Mouse (Mus musculus) left cerebral cortex, postnatal 25 days (tissue): ENCODE measurements at regions not wholly inside any gene's neighbourhood (a gene's known extent, or its start where the extent isn't known, plus 50 kb on each side); places are given as distances from the start of the nearest gene placed in this dataset.

Source experiments
- DNase-seq, 2 experiments: peaks; one replicate each; pipeline ENCODE4 v3.0.0; 2022; ENCODE audit warnings: low spot score in 2 of 2, mixed read lengths in 1 of 2
- intact Hi-C: fragments of 180-260 bp; cut with DNase I; formaldehyde crosslinking; loops from one replicate; pipeline ENCODE4 v1.15.1; 2025

- intact Hi-C loops, result no loop called here
- peak; percentile 14 to 80 for DNase-seq
These were observed 409.7 kb downstream of the Zfp704 start for GRCm38 (mm10) chr3:9200156-9200555.

DNA sequence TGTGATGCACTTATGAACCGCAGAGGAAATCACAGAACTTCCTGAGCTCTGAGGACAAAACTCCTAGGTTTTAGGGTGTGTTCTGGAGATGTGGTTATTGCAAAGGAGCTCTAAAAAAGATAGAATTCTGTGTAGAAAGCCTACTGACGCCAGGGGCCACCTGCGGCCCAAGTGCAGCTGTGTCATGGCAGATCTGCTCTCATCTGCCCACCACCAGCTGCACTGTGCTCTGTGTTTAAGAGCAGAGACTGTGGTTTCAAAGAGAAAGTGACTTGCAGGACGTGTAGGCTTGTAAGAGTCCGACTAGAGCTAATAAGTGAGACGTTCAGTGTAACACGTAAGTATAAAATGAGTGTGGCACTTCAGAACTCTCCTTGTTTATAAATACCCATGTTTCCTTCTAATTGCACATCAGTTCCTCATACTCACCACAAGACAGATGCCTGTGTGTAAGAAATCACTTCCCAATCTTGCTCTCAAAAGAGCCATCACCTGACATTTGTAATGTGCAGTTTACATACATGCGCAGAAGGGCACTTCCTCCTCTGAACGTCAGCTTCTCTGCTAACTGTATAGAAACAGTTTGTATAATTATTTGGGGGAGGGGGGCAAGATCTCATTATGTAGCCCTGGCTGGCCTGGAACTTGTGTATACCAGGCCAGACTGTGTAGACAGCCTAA lies 411.1 kb downstream of the Zfp704 start:
- intact Hi-C loops, result no loop called here
- DNase-seq, result no peak

DNA sequence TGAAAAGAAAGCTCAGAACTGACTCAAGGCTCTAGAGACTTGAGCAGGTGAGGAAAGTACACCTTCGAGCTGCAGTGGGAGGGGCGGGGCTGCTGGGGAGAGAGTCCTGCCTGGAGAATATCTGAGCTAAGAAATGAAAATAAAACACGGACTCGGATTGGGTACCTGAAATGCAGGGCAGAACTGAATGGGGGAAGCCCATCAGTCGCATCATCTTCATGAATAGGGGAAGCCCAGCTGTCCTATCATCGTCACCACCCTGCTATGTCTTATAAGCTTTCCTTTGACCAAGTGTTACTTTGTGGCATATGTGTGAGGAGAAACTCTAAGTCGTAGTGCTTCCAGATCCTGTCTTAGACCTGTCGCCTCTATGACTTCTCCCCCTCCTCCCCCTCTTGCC lies 414.1 kb downstream of the Zfp704 start:
- no peak for DNase-seq
- intact Hi-C loops, result no loop called here

DNA sequence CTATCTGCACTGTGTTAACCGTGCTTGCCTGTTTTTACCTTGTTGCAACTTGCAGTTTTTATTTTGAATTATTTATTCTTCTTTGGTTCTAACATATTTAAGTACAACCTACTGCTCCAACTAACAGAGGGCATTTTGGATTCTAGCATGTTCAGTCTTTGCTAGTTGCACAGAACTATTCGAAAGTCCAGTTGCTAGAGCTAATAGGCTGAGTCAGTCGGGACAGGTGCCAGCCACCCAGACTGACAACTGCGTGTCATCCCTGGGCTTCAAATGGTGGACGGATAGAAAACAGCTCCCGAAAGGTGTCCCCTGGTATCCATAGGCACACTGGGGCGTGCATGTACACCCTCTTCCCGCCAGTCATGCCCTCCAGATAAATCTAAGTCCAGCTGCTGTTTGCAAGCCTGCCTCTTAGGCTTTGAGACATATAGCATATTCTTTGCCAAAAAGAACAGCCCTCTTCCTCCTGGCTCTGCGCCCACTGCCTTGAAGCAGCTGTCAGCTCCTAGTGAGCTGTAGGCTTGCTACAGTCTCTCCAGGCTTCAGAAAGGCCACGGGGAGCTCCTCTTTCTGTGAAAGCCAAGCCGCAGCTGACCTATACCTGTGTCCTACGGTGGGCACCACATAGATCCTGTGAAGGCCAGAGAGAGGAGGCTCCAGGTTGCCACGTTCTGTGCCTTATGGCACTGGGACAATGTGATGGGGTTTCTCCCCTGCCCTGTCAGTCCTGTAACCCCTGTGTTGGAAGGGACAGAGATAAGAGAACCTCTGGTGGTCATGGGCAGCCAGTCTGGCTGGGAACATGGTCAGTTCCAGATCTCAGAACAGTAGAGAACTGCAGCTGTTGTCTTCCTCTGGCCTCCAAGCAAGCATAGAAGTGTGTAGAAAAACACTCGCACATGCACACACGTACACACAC lies 420.3 kb downstream of the Zfp704 start:
- intact Hi-C loops, result no loop called here
- peak; percentile 71 to 83 for DNase-seq

DNA sequence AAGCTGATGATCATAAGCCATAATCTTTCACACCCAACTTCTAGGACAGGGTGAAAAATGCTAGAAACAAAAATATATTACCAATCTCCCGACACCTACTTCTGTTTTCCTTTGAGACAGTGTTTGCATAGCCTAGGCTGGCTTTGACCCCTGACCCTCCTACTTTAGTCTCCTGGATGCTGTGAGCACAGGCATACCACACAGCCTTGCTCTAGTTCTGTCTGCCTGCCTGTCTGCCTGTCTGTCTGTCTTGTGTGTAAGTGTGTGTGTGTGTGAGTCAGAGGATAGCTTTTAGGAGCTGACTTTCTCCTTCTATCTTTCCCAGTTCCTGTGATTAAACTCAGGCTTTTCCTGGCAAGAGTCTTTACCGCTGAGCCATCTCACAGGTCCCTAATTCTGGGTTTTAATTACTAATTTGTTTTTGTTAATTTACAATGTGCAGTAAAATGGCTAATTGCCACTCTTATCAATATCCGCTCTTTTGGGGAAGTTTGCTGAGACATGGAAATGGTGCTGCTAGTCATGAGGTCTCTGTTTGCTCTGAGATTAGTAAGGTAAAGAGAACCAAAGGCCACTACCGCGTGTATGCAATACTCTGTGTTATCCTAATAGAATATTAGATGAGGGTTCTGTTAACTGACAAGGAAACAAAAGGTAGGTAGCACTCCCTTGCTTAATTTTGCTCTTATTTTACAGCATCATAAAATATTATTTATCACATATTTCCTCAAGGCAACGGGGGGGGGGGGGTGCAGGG lies 423.3 kb downstream of the Zfp704 start:
- intact Hi-C loops, result no loop called here
- no peak for DNase-seq

DNA sequence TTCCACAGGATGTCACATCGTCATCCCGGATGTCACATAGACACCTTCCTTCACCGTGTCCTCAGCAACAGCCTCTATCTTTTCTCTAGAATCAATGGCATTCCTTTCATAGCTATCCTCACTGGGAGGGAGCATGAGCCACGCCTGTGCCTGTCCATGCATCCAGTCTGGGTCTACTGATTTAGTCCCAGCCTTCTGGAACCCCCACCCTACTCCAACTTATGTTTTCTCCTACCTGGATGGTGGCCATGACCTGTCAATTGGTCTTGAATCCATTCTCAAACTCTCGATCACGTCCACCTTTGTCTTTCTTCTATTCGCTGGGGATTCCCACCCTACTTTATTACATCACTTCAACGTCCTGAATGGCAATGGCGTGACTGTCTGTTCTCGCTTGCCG lies 428.3 kb downstream of the Zfp704 start:
- DNase-seq, result no peak
- intact Hi-C loops, result no loop called here

DNA sequence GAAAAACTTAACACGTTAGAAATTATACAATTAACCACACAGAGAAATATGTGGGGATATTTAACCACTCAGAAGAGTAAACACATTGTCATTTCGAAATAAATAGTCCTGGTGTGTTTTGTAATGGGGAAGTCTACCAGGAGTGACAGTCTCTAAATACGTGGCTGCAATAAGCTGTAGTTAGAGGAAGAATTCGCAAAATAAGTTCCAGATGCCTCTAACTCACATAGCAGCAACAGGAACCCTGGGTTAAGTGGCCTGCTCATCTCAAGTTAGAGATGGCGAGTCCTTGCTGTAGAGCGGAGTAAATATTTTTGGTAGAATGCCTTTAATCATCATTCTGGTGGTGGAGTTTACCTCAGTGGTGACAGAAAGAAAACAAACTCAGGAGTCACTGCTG lies 430.2 kb downstream of the Zfp704 start:
- intact Hi-C loops, result no loop called here
- DNase-seq, result no peak

GRCm38 (mm10) chr3:9174517-9174832 lies 435.4 kb downstream of the Zfp704 start:
- intact Hi-C loops, result loop anchor here (5.0 kb wide), 1 partner anchor 217 kb away; no protein-coding TSS in a partner anchor
- no peak for DNase-seq

GRCm38 (mm10) chr3:9173643-9174516 lies 436.0 kb downstream of the Zfp704 start:
- intact Hi-C loops, result loop anchor here (5.0 kb wide), 1 partner anchor 217 kb away; no protein-coding TSS in a partner anchor
- peak; percentile 62 to 66 for DNase-seq

- DNase-seq, result no peak
- intact Hi-C loops, result loop anchor here (5.0 kb wide), 1 partner anchor 215 kb away; no protein-coding TSS in a partner anchor
These were observed 437.9 kb downstream of the Zfp704 start for GRCm38 (mm10) chr3:9171970-9172369.

GRCm38 (mm10) chr3:9168955-9169354 lies 440.9 kb downstream of the Zfp704 start:
- DNase-seq, result no peak
- intact Hi-C loops, result no loop called here

- intact Hi-C loops, result no loop called here
- DNase-seq, result no peak
These were observed 450.8 kb downstream of the Zfp704 start for GRCm38 (mm10) chr3:9159073-9159472.

DNA sequence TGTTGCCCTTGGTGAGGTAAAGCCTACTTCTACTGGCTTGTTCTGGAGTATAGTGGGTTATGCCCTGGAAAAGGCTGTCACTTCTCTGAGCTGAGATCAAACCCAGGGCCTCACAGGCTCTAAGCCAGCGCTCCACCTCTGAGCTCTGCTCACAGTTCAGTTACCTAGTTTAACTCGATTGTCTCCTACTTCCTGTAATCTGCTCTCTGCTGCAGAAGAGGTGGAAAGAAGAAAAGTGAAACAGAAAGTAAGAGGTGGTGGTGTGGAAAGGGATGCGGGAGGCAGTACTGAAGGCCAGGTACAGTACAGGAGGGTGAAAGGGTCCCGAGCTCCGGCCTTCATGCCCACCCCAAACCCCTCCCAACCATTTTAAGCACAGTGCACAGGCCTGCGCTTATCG lies 455.7 kb downstream of the Zfp704 start:
- intact Hi-C loops, result no loop called here
- DNase-seq, result no peak

DNA sequence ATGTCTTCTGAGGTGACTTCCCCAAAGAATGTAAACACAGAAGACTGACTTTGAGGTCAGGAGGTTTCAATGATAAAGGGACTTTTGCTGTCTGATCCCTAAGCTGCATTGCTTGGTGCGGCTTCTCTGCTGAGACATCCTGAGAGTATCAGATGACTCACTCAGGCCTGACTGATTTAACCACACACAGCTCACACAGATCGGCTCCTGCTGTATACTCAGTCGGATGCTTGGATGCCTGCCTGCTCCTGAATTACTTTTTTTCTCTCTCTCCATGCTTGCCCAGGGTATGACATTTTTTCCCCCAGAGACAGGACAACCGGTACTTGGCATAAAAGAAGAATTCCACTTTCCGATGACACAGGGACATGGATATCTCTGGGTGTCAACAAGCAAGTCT lies 456.2 kb downstream of the Zfp704 start:
- intact Hi-C loops, result no loop called here
- peak; percentile 11 to 69 for DNase-seq

DNA sequence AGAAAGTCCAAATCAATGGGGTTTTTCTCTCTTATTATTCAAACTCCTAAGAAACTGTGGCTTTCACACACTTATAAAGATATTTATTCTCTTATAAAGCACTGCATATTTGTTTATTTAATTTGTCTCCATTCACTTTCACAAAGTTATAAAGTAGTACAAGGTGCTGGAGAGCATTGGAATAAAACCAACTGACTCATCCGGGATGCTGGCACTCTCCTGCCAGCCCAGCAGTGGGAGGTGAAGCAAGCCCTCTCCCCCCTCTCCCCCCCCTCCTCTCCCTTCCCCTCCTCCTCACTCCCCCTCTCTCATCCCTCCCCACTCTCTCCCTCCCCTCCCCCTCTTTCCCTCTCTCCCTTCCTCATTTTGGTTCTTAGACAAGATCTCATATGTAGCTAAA lies 457.6 kb downstream of the Zfp704 start:
- intact Hi-C loops, result no loop called here
- DNase-seq, result no peak

- intact Hi-C loops, result no loop called here
- no peak for DNase-seq
These were observed 458.3 kb downstream of the Zfp704 start for GRCm38 (mm10) chr3:9151590-9151989.

DNA sequence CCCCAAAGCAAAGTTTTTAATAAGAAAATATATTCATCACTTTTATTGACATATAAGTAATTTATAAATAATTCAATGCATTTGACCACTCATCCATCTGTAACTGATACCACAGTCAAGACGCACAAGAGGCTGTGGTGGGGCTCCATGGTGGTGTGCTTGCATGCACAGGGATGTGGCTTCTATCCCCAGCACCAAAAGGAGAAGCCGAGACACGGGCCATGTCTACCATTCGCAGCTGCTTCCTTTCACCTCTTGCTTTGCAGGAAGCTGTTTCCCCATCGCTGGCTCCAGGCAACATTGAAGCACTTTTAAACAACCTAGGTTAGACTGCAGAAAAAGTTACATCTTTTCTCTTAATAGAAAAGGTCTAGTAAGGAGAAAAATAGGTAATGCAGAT lies 461.3 kb downstream of the Zfp704 start:
- no peak for DNase-seq
- intact Hi-C loops, result no loop called here

DNA sequence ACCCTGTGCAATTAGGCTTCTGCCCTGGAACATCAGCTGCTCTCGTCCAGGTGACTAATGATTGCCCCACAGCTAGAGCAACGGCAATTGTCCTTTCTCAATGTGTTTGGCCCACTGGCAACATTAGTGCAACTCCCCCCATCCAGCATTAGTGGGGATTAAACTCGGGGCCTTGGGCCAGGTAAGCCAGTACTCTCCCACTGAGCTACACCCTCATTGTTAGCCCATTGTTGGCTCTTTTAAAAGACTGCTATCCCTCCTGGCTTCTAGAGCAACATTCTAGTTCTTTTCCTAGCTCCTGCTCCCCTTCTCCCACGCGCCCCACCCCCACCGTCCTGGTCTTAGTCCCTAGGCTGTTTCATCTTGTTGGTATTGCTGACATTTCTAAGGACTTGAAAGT lies 463.4 kb downstream of the Zfp704 start:
- DNase-seq, result no peak
- intact Hi-C loops, result no loop called here

GRCm38 (mm10) chr3:9145612-9146011 lies 464.3 kb downstream of the Zfp704 start:
- intact Hi-C loops, result no loop called here
- DNase-seq, result no peak
